Mouse (Mus musculus): ENCODE results near the gene Nfatc3. TPM values are rescaled to one million over a fixed set of nuclear protein-coding genes. Genes with fewer than 3 reads are reported as not detected.

Gene Nfatc3
- polyA plus RNA-seq, 1 experiment: 14.8 TPM

GRCm38 (mm10) chr8:106054190-106054811, 4.3 kb upstream of the Nfatc3 start:
- DNase-seq (ENCODE audit: low read depth, low spot score): no peak
- WGBS: 14% methylated on average over 6 of the region's 6 CpGs

- WGBS: 23% methylated on average over 3 of the region's 3 CpGs
- no peak for DNase-seq (ENCODE audit: low read depth, low spot score)
Measured at GRCm38 (mm10) chr8:106055038-106055437, 3.6 kb upstream of the Nfatc3 start.

DNA sequence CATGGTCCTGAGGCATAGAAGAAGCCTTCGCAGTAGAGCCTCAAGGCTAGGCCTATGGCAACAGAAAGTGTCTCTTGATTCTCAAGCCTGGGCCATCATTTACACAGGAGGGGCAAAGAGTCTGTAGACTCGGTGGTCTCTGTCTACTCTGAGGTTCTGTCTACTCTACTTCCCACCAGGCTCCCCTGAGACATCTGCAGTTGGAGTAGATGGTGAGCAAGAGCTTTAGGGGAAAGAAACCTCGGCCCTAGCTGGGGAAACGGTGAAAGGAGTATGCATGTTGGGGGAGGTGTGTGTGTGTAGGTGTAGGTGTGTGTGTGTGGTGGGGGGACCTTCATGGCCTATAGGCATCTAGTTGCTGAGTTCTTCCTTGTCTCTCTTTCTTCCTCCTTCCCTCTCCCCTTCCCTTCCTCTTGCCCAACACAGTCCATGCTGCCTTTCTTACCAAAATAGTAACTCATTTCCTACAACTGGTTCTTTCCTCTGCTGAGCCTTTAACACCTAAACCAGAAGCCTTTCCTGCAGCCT, 2.1 kb upstream of the Nfatc3 start:
- DNase-seq (ENCODE audit: low read depth, low spot score): no peak
- 86% methylated on average over 4 of the region's 4 CpGs for WGBS

DNA sequence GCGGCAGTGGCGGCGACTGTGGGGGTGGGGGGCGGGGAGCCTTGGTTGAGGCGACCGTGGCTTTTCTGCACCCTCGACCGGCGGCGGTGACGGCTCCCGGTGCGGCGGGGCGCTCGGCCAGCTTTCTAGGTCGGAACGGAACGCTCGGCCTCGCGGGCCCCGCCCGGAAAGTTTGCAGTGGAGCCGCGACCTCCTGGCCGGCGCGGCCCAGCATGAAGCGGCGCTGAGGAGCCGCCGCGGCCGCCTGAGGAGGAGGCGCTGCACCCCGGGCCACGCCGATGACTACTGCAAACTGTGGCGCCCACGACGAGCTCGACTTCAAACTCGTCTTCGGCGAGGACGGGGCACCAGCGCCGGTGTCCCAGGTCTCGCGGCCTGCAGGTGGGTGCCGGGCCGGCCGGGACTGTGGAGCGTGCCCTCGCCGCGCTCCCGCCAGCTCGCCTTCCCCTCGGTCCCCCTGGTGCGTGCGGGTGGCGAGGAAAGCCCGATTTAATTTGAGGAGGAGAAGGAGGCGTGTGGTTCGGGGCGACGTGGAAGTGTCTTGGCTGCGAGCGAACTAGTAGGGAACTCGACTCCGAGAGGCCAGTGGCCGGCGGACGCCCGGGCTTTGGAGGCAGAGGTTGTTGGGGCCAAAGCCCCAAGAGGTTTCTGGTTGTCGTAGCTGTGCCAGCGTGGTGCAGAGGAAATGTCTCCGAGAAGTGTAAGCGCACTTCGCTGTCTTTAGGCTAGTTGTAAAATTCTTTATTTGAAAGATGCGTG, 1.2 kb downstream of the Nfatc3 start:
- DNase-seq (ENCODE audit: low read depth, low spot score): no peak
- under 1% methylated on average over 83 of the region's 83 CpGs for WGBS

DNA sequence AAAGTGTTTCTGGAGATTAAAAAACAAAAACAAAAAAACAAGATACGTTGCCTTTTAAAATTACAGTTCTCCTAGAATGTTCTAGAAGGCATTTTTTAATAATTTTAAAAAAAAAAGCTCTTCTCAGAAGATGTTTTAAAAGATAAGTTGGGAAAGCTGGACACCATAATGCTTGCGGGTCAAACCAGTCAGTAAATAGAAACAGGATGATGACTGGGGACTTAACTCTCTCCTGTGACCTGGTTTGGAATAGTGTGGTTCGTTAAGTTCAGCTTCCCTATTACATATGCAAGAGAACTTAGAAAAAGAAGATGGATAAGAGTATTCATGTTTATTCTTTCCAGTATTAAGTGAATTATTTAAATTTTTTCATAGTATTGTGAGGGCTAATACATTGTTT, 1.9 kb downstream of the Nfatc3 start:
- DNase-seq (ENCODE audit: low read depth, low spot score): no peak
- whole genome bisulfite sequencing: 0% methylated on average over 3 of the region's 3 CpGs

GRCm38 (mm10) chr8:106061686-106062085, 3.0 kb downstream of the Nfatc3 start:
- 60% methylated on average over 6 of the region's 6 CpGs for WGBS
- DNase-seq (ENCODE audit: low read depth, low spot score): no peak

GRCm38 (mm10) chr8:106063046-106063445, 4.4 kb downstream of the Nfatc3 start:
- no peak for DNase-seq (ENCODE audit: low read depth, low spot score)
- 88% methylated on average over 7 of the region's 7 CpGs for WGBS

DNA sequence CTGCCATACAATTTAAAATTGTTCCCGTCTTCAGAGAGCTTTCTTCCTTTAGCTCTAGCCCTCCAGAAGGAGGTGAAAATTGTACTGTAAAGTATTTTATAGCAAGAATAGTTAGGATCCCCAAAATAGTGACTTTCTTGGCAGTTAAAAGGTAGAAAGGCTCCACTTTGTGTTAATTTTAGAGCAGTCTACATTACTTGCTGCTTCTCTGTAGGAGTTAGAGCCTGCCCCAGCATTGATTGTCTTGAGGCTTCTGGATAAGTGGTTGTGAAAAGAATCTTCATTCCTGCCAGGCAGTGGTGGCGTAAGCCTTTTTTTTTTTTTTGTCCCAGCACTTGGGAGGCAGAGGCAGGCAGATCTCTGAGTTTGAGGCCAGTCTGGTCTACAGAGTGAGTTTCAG, 8.1 kb downstream of the Nfatc3 start:
- no peak for DNase-seq (ENCODE audit: low read depth, low spot score)
- 91% methylated on average over 2 of the region's 2 CpGs for WGBS

GRCm38 (mm10) chr8:106069565-106069964, 10.9 kb downstream of the Nfatc3 start:
- DNase-seq (ENCODE audit: low read depth, low spot score): no peak
- 2% methylated on average over 1 of the region's 1 CpGs for whole genome bisulfite sequencing

DNA sequence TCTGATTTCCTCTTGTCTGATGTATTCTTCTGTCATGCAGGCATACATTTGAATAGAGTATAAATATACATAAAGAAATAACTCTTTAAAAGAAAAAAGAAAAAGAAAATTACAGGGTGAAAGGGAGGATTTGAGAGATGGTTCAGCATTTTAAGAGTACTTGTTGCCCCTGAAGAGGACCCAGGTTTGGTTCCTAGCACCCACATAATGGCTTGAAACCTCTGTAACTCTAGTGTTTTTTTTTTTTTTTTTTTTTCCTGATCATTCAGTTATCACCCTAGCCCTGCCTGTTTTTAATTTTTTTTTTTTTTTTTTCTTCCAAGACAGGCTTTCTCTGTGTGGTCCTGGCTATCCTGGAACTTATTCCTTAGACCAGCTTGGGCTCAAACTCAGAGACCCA, 13.5 kb downstream of the Nfatc3 start:
- DNase-seq (ENCODE audit: low read depth, low spot score): no peak

GRCm38 (mm10) chr8:106074236-106074635, 15.6 kb downstream of the Nfatc3 start:
- no peak for DNase-seq (ENCODE audit: low read depth, low spot score)

GRCm38 (mm10) chr8:106074659-106075058, 16.0 kb downstream of the Nfatc3 start:
- DNase-seq (ENCODE audit: low read depth, low spot score): no peak
- 40% methylated on average over 1 of the region's 1 CpGs for WGBS

DNA sequence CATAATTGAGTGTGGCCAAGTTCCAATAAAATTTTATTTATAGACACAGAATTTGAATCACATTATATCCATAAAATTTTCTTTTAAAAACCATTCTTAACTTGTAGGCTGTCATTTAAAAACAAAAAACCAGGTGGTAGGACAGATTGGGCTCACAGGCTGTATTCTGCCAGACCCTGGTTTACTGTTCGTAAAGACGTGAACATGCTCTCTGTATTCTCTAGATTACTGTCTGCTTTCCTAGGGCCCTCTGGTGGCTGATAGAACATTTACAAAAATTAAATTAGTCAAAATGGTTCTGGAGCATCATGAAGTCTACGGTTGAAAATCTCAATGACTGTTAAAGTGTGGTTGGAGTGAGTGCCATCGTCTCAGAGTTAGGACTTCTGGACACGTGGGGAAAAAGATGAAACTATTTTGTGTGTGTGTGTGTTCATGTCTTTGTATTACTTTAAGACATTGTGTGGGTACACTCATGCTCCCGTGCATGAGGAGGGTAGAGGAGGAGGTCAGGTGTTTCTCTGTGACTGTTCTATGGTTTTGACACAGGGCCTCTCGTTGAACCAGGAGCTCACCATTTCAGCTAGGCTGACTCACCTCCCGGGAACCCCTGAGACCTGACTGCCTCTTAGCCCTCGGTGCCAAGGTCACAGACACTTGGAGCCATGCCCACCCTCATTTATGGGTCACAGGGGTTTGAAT, 16.7 kb downstream of the Nfatc3 start:
- WGBS: 43% methylated on average over 9 of the region's 9 CpGs
- no peak for DNase-seq (ENCODE audit: low read depth, low spot score)

- WGBS: 81% methylated on average over 5 of the region's 5 CpGs
- no peak for DNase-seq (ENCODE audit: low read depth, low spot score)
Measured at GRCm38 (mm10) chr8:106075863-106076174, 17.2 kb downstream of the Nfatc3 start.

- no peak for DNase-seq (ENCODE audit: low read depth, low spot score)
- 77% methylated on average over 5 of the region's 5 CpGs for WGBS
Measured at GRCm38 (mm10) chr8:106076612-106077011, 18.0 kb downstream of the Nfatc3 start.

- no peak for DNase-seq (ENCODE audit: low read depth, low spot score)
- WGBS: 96% methylated on average over 1 of the region's 1 CpGs
Measured at GRCm38 (mm10) chr8:106077452-106078067, 18.9 kb downstream of the Nfatc3 start.

DNA sequence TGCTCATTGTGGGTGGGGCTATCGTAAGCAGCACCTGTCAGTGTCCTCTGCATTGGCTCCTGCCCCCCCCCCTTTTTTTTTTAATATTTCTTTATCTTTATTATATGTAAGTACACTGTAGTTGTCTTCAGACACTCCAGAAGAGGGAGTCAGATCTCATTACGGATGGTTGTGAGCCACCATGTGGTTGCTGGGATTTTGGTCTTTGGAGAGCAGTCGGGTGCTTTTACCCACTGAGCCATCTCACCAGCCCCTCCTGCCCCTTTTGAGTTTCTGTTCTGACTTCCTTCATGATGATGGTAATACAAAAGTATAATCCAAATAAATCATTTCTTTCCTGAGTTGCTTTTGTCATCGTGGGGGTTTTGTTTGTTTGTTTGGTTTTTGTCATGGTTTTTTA, 43.7 kb downstream of the Nfatc3 start:
- no peak for DNase-seq (ENCODE audit: low read depth, low spot score)
- WGBS: 81% methylated on average over 4 of the region's 4 CpGs

- DNase-seq (ENCODE audit: low read depth, low spot score): no peak
- 42% methylated on average over 2 of the region's 2 CpGs for WGBS
Measured at GRCm38 (mm10) chr8:106103888-106104287, 45.2 kb downstream of the Nfatc3 start.

DNA sequence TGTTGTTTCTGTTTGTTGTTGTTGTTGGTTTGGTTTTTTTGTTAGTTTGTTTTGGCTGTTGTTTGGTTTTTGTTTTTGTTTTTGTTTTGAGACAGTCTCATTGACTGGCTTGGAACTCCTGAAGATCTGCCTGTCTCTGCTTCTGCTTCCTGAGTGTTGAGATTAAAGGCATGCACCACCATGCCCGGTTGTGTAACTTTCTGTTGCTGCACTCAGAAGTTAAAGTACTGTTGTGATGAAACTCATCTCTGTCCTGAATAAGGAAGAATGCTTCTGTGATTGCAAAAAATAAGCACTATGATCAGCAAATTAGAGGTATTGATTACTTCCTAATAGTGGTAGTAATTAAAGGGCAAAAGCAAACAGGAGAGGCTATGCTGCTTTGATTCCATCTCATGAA, 47.6 kb downstream of the Nfatc3 start:
- 74% methylated on average over 1 of the region's 1 CpGs for WGBS
- DNase-seq (ENCODE audit: low read depth, low spot score): no peak

- 96% methylated on average over 4 of the region's 4 CpGs for WGBS
- no peak for DNase-seq (ENCODE audit: low read depth, low spot score)
Measured at GRCm38 (mm10) chr8:106108080-106108479, 49.4 kb downstream of the Nfatc3 start.

Data from large intestine, adult 2 months (tissue).